Mouse (Mus musculus) heart, postnatal 36 days (tissue): ENCODE data around the gene Fam129c. TPM values are rescaled to one million over a fixed set of nuclear protein-coding genes. Genes with fewer than 3 reads are reported as not detected.
A peak's percentile ranks its signal among the peaks of the same experiment; 100 is the strongest.

Experiments used
- DNase-seq, 2 experiments: peaks; one replicate each; pipeline ENCODE4 v3.0.0; 2021 to 2022
- intact Hi-C: fragments of 180-260 bp; cut with DNase I; formaldehyde crosslinking; loops from one replicate; pipeline ENCODE4 v1.15.1; 2025
- total RNA-seq, 2 experiments: library from RNA; stranded (reverse); gene quantifications; 2 replicates each; pipeline ENCODE4 v1.2.3; 2021

Fam129c gene
- total RNA-seq, 2 experiments from 2014 or later = 0.58 to 1.2 TPM

DNA sequence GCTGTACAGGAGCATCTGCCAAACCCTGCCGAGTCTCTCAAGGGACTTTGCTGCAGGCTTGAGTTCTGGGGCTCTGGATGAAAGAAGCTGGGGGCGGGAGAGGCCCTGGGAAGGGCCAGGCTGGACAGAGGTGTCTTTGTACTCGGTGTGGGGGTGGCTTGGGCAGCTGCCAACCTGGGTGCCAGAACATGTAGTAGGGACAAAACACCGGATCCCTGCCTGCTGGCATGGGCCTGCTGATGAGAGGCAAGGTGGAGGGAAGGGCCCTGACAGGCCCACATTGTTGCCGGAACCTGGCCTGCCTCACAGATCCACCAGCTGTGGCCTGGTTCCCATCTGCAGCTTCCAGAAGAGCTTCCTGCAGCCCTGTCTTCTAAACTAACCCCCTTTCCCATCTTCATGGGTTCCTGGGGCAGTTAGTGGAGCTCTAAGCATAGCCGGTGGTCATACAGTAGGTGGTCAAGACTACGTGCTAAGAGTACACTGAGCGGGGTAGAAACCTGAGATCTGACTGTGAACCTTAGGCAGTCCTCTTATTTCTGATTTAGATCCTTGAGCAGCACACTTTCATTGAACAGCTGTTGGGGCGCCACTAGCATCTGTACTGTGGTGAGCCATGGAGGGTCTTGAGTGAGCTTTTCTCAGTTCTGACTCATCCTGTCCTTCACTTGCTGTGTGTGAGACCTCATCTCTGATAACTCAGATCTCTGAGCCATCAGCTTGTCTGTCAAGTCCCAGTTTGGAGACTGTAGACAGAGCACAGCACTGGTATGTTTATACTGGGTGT, 24.4 kb upstream of the Fam129c start:
- intact Hi-C loops = no loop called here
- peak; percentile 69 to 73 for DNase-seq

- DNase-seq = no peak
- intact Hi-C loops = no loop called here
These were observed 23.0 kb upstream of the Fam129c start for GRCm38 (mm10) chr8:71574426-71574825.

- intact Hi-C loops = no loop called here
- DNase-seq = no peak
These were observed 22.4 kb upstream of the Fam129c start for GRCm38 (mm10) chr8:71575020-71575419.

GRCm38 (mm10) chr8:71577856-71578387, 19.5 kb upstream of the Fam129c start:
- intact Hi-C loops = no loop called here
- DNase-seq = no peak

GRCm38 (mm10) chr8:71579009-71579408, 18.4 kb upstream of the Fam129c start:
- no peak for DNase-seq
- intact Hi-C loops = no loop called here

GRCm38 (mm10) chr8:71579476-71579875, 18.0 kb upstream of the Fam129c start:
- DNase-seq = peak; percentile 56 to 69
- intact Hi-C loops = no loop called here

- no peak for DNase-seq
- intact Hi-C loops = no loop called here
These were observed 17.2 kb upstream of the Fam129c start for GRCm38 (mm10) chr8:71580201-71580600.

GRCm38 (mm10) chr8:71586891-71587290, 10.6 kb upstream of the Fam129c start:
- intact Hi-C loops = no loop called here
- DNase-seq = peak in 1 of 2 experiments; percentile 44

GRCm38 (mm10) chr8:71588762-71589161, 8.7 kb upstream of the Fam129c start:
- intact Hi-C loops = no loop called here
- no peak for DNase-seq

DNA sequence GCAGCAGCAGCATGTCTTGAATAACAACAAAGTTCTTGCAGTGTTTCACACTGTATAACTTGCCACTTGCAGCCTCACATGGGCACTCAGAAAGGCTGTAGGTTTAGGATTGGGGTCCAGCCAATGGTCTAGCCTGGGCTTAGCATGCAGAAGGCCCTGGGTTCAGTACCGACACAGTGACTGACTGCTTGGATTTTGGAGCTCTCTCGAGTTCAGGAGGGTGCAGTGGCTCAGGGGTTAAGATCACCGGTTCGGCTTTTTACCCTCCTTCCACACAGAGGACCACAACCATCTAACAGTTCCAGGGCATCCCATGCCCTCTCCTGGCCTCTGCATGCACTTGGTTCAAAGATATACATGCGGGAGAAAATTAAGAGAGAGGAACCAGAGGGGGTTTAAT, 6.4 kb upstream of the Fam129c start:
- intact Hi-C loops = loop anchor here (1.0 kb wide), 1 partner anchor 29 kb away; no protein-coding TSS in a partner anchor
- no peak for DNase-seq

GRCm38 (mm10) chr8:71591471-71592373, 5.7 kb upstream of the Fam129c start, which contains the start of gene Pgls:
Gene Pgls (plus strand): TSS chr8:71592176.
- DNase-seq = peak; percentile 94 to 96
- intact Hi-C loops = loop anchor here (1.0 to 2.0 kb wide), 2 partner anchors 29 to 39 kb away; no protein-coding TSS in a partner anchor

DNA sequence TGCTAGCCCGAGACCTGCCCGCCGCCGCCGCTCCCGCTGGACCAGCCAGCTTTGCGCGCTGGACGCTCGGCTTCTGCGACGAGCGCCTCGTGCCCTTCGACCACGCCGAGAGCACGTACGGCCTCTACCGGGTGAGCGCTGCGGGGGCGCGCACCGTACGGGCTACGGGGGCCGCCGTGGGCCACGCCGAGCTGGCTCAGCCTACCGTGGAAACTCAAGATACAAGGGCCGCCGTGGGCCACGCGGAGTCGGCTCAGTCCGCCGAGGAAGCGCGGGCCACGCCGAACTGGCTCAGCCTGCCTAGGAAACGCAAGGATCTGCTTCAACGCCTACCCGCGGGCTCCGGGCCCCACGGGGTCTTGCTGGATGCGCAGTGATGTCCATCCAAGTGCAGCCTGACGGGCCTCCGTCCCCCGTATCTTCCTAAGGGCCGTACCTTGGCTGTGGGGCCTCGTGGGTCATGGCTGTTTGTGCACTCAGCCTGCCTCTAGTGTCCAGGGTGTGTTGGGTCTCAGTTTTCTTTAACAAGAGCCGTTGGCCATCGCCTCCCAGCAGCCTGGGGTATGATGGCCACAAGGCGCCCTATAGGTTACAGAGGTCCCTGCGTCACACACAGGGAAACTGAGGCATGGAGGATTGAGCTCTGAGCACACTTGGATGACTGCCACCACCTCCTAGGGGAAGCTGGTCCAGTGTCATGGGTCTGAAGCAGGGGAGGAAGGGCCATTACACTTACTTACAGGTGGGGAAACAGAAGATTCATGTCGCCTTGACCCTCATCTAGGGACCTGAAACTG, 4.9 kb upstream of the Fam129c start:
- intact Hi-C loops = loop anchor here (2.0 kb wide), 1 partner anchor 38 kb away; no protein-coding TSS in a partner anchor
- peak in 1 of 2 experiments; percentile 75 for DNase-seq

- intact Hi-C loops = loop anchor here (2.0 kb wide), 1 partner anchor 37 kb away; no protein-coding TSS in a partner anchor
- DNase-seq = no peak
These were observed 3.7 kb upstream of the Fam129c start for GRCm38 (mm10) chr8:71593556-71594323.

DNA sequence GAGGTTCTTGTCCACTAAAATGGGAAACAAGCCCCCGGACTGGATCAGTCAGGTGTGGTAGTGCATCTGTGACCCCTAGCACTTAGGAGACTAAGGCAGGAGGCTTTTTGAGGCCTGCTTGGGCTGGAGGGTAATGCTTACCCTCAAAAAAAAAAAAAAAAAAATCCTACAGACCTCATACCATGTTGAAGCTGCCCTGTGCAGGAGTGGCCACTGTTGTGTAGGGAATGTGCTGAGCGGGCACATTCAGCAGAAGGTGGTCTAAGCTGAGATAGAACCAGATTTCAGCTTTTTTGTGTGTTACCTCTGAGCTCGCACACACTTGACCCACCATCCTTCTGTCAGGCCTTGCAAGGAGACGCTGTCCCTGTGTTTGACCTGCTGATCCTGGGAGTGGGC, 3.1 kb upstream of the Fam129c start:
- intact Hi-C loops = no loop called here
- DNase-seq = no peak

GRCm38 (mm10) chr8:71595862-71596261, 1.6 kb upstream of the Fam129c start:
- intact Hi-C loops = loop anchor here (1.0 to 2.0 kb wide), 3 partner anchors 34 to 155 kb away; no protein-coding TSS in a partner anchor

DNA sequence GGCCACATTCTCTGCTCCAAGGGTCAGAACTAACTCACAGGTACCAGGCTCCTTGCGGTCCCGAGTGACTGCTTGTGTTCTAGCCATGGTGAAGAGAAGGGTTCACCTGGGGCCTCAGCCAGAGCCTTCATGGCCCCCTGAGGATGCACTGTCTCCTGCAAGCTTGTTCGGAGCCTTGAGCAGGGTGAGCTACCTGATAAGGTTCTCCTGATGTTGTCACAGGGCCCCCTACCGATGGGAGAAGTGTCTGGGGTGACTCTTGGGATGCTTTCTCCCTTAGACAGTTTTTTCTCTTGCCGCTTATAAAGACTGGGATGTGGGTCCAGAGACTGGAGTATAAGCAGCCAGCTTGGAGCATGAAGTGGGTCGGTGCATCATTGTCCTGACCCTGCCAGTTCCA, 1.1 kb upstream of the Fam129c start:
- DNase-seq = no peak
- intact Hi-C loops = loop anchor here (1.0 to 2.0 kb wide), 3 partner anchors 34 to 156 kb away; no protein-coding TSS in a partner anchor

More at GRCm38 (mm10) chr8:71595862-71596261, 1.6 kb upstream of the Fam129c start:
- peak; percentile 90 to 95 for DNase-seq

- intact Hi-C loops = loop anchor here (1.0 to 2.0 kb wide), 3 partner anchors 34 to 156 kb away; no protein-coding TSS in a partner anchor
- no peak for DNase-seq
These were observed 650 bp upstream of the Fam129c start for GRCm38 (mm10) chr8:71596798-71597197.

DNA sequence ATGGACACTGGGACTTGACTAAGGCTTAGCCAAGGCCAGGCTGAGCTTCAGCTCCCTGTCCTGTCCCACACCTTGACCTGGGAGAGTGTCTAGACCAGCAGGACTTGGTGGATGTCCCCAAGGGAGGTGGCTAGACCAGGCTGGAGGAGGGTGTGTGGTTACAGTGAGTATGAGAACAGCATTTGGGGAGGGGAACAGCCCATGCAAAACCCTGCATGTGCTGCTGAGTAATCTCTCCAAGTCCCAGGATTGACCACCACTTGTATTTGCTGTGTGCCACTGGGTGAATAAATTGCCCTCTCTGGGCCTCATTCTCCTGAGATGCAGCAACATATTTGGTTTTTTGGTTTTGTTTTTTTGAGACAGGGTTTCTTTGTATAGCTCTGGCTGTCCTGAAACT, 927 bp downstream of the Fam129c start:
- intact Hi-C loops = no loop called here
- DNase-seq = no peak

- no peak for DNase-seq
- intact Hi-C loops = no loop called here
These were observed 1.4 kb downstream of the Fam129c start for GRCm38 (mm10) chr8:71598841-71599240.
